Mouse (Mus musculus): ENCODE data around the gene Muc2. TPM values are rescaled to one million over a fixed set of nuclear protein-coding genes. Genes with fewer than 3 reads are reported as not detected.
"Not testable (repeated sequence)": the region's sequence is repeated elsewhere in the genome, so short reads cannot be mapped to it uniquely, and the experiment has no call there.

The Muc2 gene
- polyA plus RNA-seq, 1 experiment from 2014 or later = 0.36 TPM

- not testable (repeated sequence) for H3K9ac ChIP-seq; H3K4me2 ChIP-seq (replicated peaks); ATAC-seq (ENCODE audit: low FRiP score); H3K27ac ChIP-seq; DNase-seq (ENCODE audit: low spot score); H3K4me1 ChIP-seq (replicated peaks; ENCODE audit: control insufficient read depth, insufficient read depth, low read length); H3K27me3 ChIP-seq (ENCODE audit: control insufficient read depth, insufficient read depth, low read length); H3K36me3 ChIP-seq (replicated peaks; ENCODE audit: control insufficient read depth, insufficient read depth); H3K9me3 ChIP-seq (ENCODE audit: control insufficient read depth, low read length); H3K4me3 ChIP-seq (replicated peaks; ENCODE audit: low read length)
- 90% methylated on average over 3 of the region's 3 CpGs for WGBS
Measured at GRCm38 (mm10) chr7:141669097-141669496, 21.0 kb upstream of the Muc2 start.

DNA sequence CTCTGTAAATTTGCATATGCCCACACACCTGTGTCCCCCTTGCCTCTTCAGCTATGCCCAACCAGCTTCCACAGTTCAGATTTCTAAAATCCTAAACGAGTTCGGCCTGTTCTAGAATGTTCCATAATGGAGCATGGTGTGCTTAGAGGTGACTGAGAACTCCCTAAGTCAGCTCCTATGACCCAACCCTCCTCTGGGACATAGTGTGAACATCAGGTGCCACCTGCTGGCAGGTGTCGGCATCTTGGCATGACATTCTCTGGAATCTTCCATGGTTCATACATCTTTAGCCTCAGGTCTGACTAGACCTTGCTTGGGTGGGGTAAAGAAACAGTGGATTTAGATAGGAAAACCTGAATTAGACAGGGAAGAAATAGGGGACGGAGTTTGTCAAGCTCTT lies 19.1 kb upstream of the Muc2 start:
- ATAC-seq (ENCODE audit: low FRiP score) = no peak

GRCm38 (mm10) chr7:141671626-141672291 lies 18.4 kb upstream of the Muc2 start:
- 93% methylated on average over 5 of the region's 5 CpGs for WGBS
- ATAC-seq (ENCODE audit: low FRiP score) = no peak
- H3K36me3 ChIP-seq (replicated peaks; ENCODE audit: control insufficient read depth, insufficient read depth) = no peaks in the 10 kb centered on the region

More for the DNA sequence above, 19.1 kb upstream of the Muc2 start:
- Histone ChIP-seq H3K4me1 (replicated peaks; ENCODE audit: control insufficient read depth, insufficient read depth, low read length) (no peaks in the 10 kb centered on the region), H3K27ac (no peak overlapping the region), H3K36me3 (replicated peaks; ENCODE audit: control insufficient read depth, insufficient read depth) (no peaks in the 10 kb centered on the region), H3K4me2 (replicated peaks) (no peak overlapping the region), H3K27me3 (ENCODE audit: control insufficient read depth, insufficient read depth, low read length) (no peaks in the 10 kb centered on the region), H3K9ac (no peak overlapping the region), H3K4me3 (replicated peaks; ENCODE audit: low read length) (no peak overlapping the region), H3K9me3 (ENCODE audit: control insufficient read depth, low read length) (no peaks in the 10 kb centered on the region)
- WGBS = 85% methylated on average over 4 of the region's 4 CpGs
- DNase-seq (ENCODE audit: low spot score) = no peak

GRCm38 (mm10) chr7:141678922-141679321 lies 11.2 kb upstream of the Muc2 start:
- H3K27ac ChIP-seq = no peak overlapping the region
- no peaks in the 10 kb centered on the region for H3K36me3 ChIP-seq (replicated peaks; ENCODE audit: control insufficient read depth, insufficient read depth)
- DNase-seq (ENCODE audit: low spot score) (no peak), ATAC-seq (ENCODE audit: low FRiP score) (no peak)
- no peak overlapping the region for H3K4me2 ChIP-seq (replicated peaks)
- no peak overlapping the region for H3K4me3 ChIP-seq (replicated peaks; ENCODE audit: low read length)
- no peaks in the 10 kb centered on the region for H3K27me3 ChIP-seq (ENCODE audit: control insufficient read depth, insufficient read depth, low read length)
- no peaks in the 10 kb centered on the region for H3K4me1 ChIP-seq (replicated peaks; ENCODE audit: control insufficient read depth, insufficient read depth, low read length)
- H3K9me3 ChIP-seq (ENCODE audit: control insufficient read depth, low read length) = no peaks in the 10 kb centered on the region
- H3K9ac ChIP-seq = no peak overlapping the region
- 81% methylated on average over 4 of the region's 4 CpGs for WGBS

More at GRCm38 (mm10) chr7:141671626-141672291, 18.4 kb upstream of the Muc2 start:
- no peak overlapping the region for H3K9ac ChIP-seq
- no peaks in the 10 kb centered on the region for H3K27me3 ChIP-seq (ENCODE audit: control insufficient read depth, insufficient read depth, low read length)
- no peak for DNase-seq (ENCODE audit: low spot score)
- H3K9me3 ChIP-seq (ENCODE audit: control insufficient read depth, low read length) = no peaks in the 10 kb centered on the region
- no peak overlapping the region for H3K4me2 ChIP-seq (replicated peaks)
- no peak overlapping the region for H3K27ac ChIP-seq
- H3K4me3 ChIP-seq (replicated peaks; ENCODE audit: low read length) = no peak overlapping the region
- H3K4me1 ChIP-seq (replicated peaks; ENCODE audit: control insufficient read depth, insufficient read depth, low read length) = no peaks in the 10 kb centered on the region

DNA sequence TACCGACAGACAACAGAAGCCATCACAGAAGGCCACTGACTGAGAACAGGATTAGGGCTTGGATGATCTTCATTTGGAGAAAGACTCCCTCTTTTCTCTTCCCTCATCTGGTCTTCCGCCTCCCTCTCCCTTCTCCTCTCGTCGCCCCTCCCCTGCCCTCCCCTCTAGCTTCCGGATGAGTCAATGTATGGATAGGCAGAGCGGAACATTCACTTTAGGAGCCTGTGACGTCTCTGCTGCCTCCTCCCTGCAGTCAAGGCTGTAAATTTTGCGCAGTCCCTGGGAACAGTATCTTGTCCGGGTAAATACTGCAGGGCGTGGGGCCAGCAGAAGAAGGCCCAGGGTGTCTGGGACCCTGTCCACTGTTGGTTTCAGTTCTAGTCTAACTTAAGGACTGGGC lies 2.8 kb upstream of the Muc2 start:
- Histone ChIP-seq H3K27me3 (ENCODE audit: control insufficient read depth, insufficient read depth, low read length) (no peaks in the 10 kb centered on the region), H3K4me3 (replicated peaks; ENCODE audit: low read length) (no peak overlapping the region), H3K9ac (no peak overlapping the region), H3K4me1 (replicated peaks; ENCODE audit: control insufficient read depth, insufficient read depth, low read length) (no peaks in the 10 kb centered on the region), H3K9me3 (ENCODE audit: control insufficient read depth, low read length) (no peaks in the 10 kb centered on the region), H3K27ac (no peak overlapping the region), H3K4me2 (replicated peaks) (no peak overlapping the region), H3K36me3 (replicated peaks; ENCODE audit: control insufficient read depth, insufficient read depth) (no peaks in the 10 kb centered on the region)
- DNase-seq (ENCODE audit: low spot score) = no peak
- ATAC-seq (ENCODE audit: low FRiP score) = no peak
- WGBS = 66% methylated on average over 10 of the region's 10 CpGs

- ATAC-seq (ENCODE audit: low FRiP score) (no peak), DNase-seq (ENCODE audit: low spot score) (no peak)
- Histone ChIP-seq H3K27ac (no peak overlapping the region), H3K36me3 (replicated peaks; ENCODE audit: control insufficient read depth, insufficient read depth) (no peaks in the 10 kb centered on the region), H3K9me3 (ENCODE audit: control insufficient read depth, low read length) (no peaks in the 10 kb centered on the region), H3K9ac (no peak overlapping the region), H3K4me2 (replicated peaks) (peak overlapping the region; percentile 21), H3K4me1 (replicated peaks; ENCODE audit: control insufficient read depth, insufficient read depth, low read length) (no peaks in the 10 kb centered on the region), H3K27me3 (ENCODE audit: control insufficient read depth, insufficient read depth, low read length) (no peaks in the 10 kb centered on the region), H3K4me3 (replicated peaks; ENCODE audit: low read length) (no peak overlapping the region)
- 54% methylated on average over 30 of the region's 30 CpGs for WGBS
Measured at GRCm38 (mm10) chr7:141693591-141694273, 3.6 kb downstream of the Muc2 start.

DNA sequence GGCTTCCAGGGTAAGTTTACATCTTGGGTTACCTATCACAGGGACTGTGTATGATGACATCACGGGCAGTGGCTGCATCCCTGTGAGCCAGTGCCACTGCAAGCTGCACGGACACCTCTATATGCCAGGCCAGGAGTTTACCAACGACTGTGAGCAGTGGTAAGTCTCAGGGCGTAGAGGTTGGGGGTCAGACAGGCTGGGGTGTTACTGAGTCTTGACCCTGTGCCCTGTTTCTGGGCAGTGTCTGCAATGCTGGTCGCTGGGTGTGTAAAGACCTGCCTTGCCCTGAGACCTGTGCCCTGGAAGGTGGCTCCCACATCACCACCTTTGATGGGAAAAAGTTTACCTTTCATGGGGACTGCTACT lies 4.1 kb downstream of the Muc2 start:
- Histone ChIP-seq H3K27me3 (ENCODE audit: control insufficient read depth, insufficient read depth, low read length) (no peaks in the 10 kb centered on the region), H3K27ac (no peak overlapping the region), H3K9ac (no peak overlapping the region), H3K36me3 (replicated peaks; ENCODE audit: control insufficient read depth, insufficient read depth) (no peaks in the 10 kb centered on the region), H3K4me1 (replicated peaks; ENCODE audit: control insufficient read depth, insufficient read depth, low read length) (no peaks in the 10 kb centered on the region), H3K9me3 (ENCODE audit: control insufficient read depth, low read length) (no peaks in the 10 kb centered on the region), H3K4me3 (replicated peaks; ENCODE audit: low read length) (no peak overlapping the region), H3K4me2 (replicated peaks) (no peak overlapping the region)
- DNase-seq (ENCODE audit: low spot score) (no peak), ATAC-seq (ENCODE audit: low FRiP score) (no peak)
- 87% methylated on average over 5 of the region's 5 CpGs for WGBS

DNA sequence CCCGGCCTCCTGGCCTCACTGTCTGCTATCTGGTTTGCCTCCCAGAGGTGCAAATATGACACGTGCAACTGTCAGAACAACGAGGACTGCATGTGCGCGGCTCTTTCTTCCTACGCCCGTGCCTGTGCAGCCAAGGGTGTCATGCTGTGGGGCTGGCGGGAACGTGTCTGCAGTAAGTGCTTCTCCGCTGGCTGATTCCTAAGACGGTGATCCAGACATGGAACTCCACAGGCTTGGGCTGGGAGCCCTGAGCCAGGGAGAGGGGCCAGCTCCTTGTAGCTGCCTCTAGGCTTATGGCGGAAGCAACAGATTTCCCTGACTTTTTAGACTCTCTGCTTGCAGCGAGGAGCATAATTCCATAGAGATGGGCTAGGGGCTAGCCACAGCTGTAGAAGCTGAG lies 6.4 kb downstream of the Muc2 start:
- Histone ChIP-seq H3K9me3 (ENCODE audit: control insufficient read depth, low read length) (no peaks in the 10 kb centered on the region), H3K4me1 (replicated peaks; ENCODE audit: control insufficient read depth, insufficient read depth, low read length) (no peaks in the 10 kb centered on the region), H3K9ac (no peak overlapping the region), H3K36me3 (replicated peaks; ENCODE audit: control insufficient read depth, insufficient read depth) (no peaks in the 10 kb centered on the region), H3K27ac (no peak overlapping the region), H3K27me3 (ENCODE audit: control insufficient read depth, insufficient read depth, low read length) (no peaks in the 10 kb centered on the region), H3K4me3 (replicated peaks; ENCODE audit: low read length) (no peak overlapping the region), H3K4me2 (replicated peaks) (no peak overlapping the region)
- 74% methylated on average over 13 of the region's 13 CpGs for WGBS
- ATAC-seq (ENCODE audit: low FRiP score) (no peak), DNase-seq (ENCODE audit: low spot score) (no peak)

DNA sequence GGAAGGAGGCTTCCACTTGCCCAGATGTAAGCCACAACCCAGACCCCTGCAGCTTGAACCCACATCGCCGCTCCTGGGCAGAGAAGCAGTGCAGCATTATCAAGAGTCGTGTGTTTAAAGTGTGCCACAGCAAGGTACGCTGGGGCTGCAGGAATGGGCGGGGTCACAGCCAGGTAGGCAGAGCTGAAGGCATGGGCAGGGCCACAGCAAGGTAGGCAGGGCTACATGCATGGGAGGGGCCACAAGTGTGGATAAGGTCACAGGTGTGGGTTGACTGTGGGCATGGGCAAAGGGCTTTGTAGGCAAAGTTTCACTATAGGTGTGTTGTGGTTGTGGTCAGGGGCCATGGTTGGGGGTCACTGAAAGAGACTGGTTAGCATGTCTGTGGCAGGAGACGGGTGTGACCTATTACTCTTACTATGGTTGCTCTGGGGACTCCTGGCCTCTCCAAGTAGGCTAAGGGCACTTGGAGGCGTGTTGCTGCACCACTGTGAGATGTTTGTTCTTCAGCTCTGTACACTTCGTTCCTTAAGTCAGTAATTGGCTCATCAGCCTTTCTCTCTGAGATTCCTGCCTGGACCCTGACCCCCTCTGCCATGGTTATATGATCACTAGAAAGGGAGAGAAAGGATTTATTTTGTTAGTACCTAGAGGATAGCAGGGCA lies 9.5 kb downstream of the Muc2 start:
- Histone ChIP-seq H3K9me3 (ENCODE audit: control insufficient read depth, low read length) (no peaks in the 10 kb centered on the region), H3K4me1 (replicated peaks; ENCODE audit: control insufficient read depth, insufficient read depth, low read length) (no peaks in the 10 kb centered on the region), H3K27ac (no peak overlapping the region), H3K4me2 (replicated peaks) (no peak overlapping the region), H3K4me3 (replicated peaks; ENCODE audit: low read length) (no peak overlapping the region), H3K36me3 (replicated peaks; ENCODE audit: control insufficient read depth, insufficient read depth) (no peaks in the 10 kb centered on the region), H3K27me3 (ENCODE audit: control insufficient read depth, insufficient read depth, low read length) (no peaks in the 10 kb centered on the region), H3K9ac (no peak overlapping the region)
- no peak for ATAC-seq (ENCODE audit: low FRiP score)
- WGBS = 88% methylated on average over 8 of the region's 8 CpGs
- no peak for DNase-seq (ENCODE audit: low spot score)

Measured in hindbrain, embryonic 14.5 days (tissue).